Mouse (Mus musculus): ENCODE data around the gene Haghl. TPM values are rescaled to one million over a fixed set of nuclear protein-coding genes. Genes with fewer than 3 reads are reported as not detected.
A peak's percentile ranks its signal among the peaks of the same experiment; 100 is the strongest.

Gene Haghl
- polyA plus RNA-seq, 1 experiment = 0.59 TPM

GRCm38 (mm10) chr17:25794197-25794596 is 8.7 kb upstream of the Haghl start:
- TF ChIP-seq GATA1 (IDR thresholded peaks at IDR 0.05; ENCODE audit: low read length) (no peak), TAL1 (IDR thresholded peaks at IDR 0.05; ENCODE audit: low read length) (no peak)
- H3K4me1 ChIP-seq (ENCODE audit: control insufficient read depth) = peaks cover 68% of the 10 kb centered on the region
- no peak overlapping the region for H3K4me3 ChIP-seq (replicated peaks)
- H3K9me3 ChIP-seq (ENCODE audit: control insufficient read depth, low read length) = no peaks in the 10 kb centered on the region
- peaks cover 21% of the 10 kb centered on the region for H3K36me3 ChIP-seq (ENCODE audit: control insufficient read depth)
- no peaks in the 10 kb centered on the region; the same call in 1 of the 2 replicates for H3K27me3 ChIP-seq (ENCODE audit: control insufficient read depth)

GRCm38 (mm10) chr17:25792615-25793014 is 7.1 kb upstream of the Haghl start, which contains the start of gene Fam173a:
Gene Fam173a (minus strand): TSS chr17:25792901.
- Histone ChIP-seq H3K4me3 (replicated peaks) (peak within 1 kb of the TSS; percentile 87), H3K9me3 (ENCODE audit: control insufficient read depth, low read length) (no peaks in the 10 kb centered on the region), H3K27me3 (ENCODE audit: control insufficient read depth) (no peaks in the 10 kb centered on the region), H3K4me1 (ENCODE audit: control insufficient read depth) (peaks cover 67% of the 10 kb centered on the region), H3K36me3 (ENCODE audit: control insufficient read depth) (peaks cover 35% of the 10 kb centered on the region)
- no peak for TF ChIP-seq TAL1 (IDR thresholded peaks at IDR 0.05; ENCODE audit: low read length)
- TF ChIP-seq GATA1 (IDR thresholded peaks at IDR 0.05; ENCODE audit: low read length) = no peak

- H3K9me3 ChIP-seq (ENCODE audit: control insufficient read depth, low read length) = no peaks in the 10 kb centered on the region
- H3K27me3 ChIP-seq (ENCODE audit: control insufficient read depth) = no peaks in the 10 kb centered on the region
- peak overlapping the region; percentile 87 for H3K4me3 ChIP-seq (replicated peaks)
- peaks cover 61% of the 10 kb centered on the region for H3K4me1 ChIP-seq (ENCODE audit: control insufficient read depth)
- TF ChIP-seq TAL1 (IDR thresholded peaks at IDR 0.05; ENCODE audit: low read length) (no peak), GATA1 (IDR thresholded peaks at IDR 0.05; ENCODE audit: low read length) (no peak; the same call in 1 of the 2 replicates)
- peaks cover 41% of the 10 kb centered on the region for H3K36me3 ChIP-seq (ENCODE audit: control insufficient read depth)
Measured at GRCm38 (mm10) chr17:25791843-25792527, 6.5 kb upstream of the Haghl start.

- H3K36me3 ChIP-seq (ENCODE audit: control insufficient read depth) = peaks cover 45% of the 10 kb centered on the region
- no peaks in the 10 kb centered on the region for H3K27me3 ChIP-seq (ENCODE audit: control insufficient read depth)
- peak overlapping the region; percentile 87 for H3K4me3 ChIP-seq (replicated peaks)
- no peaks in the 10 kb centered on the region for H3K9me3 ChIP-seq (ENCODE audit: control insufficient read depth, low read length)
- H3K4me1 ChIP-seq (ENCODE audit: control insufficient read depth) = peaks cover 61% of the 10 kb centered on the region
- TF ChIP-seq GATA1 (IDR thresholded peaks at IDR 0.05; ENCODE audit: low read length) (no peak), TAL1 (IDR thresholded peaks at IDR 0.05; ENCODE audit: low read length) (no peak)
Measured at GRCm38 (mm10) chr17:25791320-25791842, 5.9 kb upstream of the Haghl start.

- Histone ChIP-seq H3K27me3 (ENCODE audit: control insufficient read depth) (no peaks in the 10 kb centered on the region), H3K36me3 (ENCODE audit: control insufficient read depth) (peaks cover 59% of the 10 kb centered on the region), H3K9me3 (ENCODE audit: control insufficient read depth, low read length) (no peaks in the 10 kb centered on the region), H3K4me3 (replicated peaks) (no peak overlapping the region), H3K4me1 (ENCODE audit: control insufficient read depth) (peaks cover 40% of the 10 kb centered on the region)
- TF ChIP-seq GATA1 (IDR thresholded peaks at IDR 0.05; ENCODE audit: low read length) (no peak), TAL1 (IDR thresholded peaks at IDR 0.05; ENCODE audit: low read length) (no peak)
Measured at GRCm38 (mm10) chr17:25786781-25787504, 1.5 kb upstream of the Haghl start.

- H3K4me1 ChIP-seq (ENCODE audit: control insufficient read depth) = peaks cover 34% of the 10 kb centered on the region
- TF ChIP-seq GATA1 (IDR thresholded peaks at IDR 0.05; ENCODE audit: low read length) = no peak
- no peak for TF ChIP-seq TAL1 (IDR thresholded peaks at IDR 0.05; ENCODE audit: low read length)
- no peaks in the 10 kb centered on the region for H3K27me3 ChIP-seq (ENCODE audit: control insufficient read depth)
- H3K4me3 ChIP-seq (replicated peaks) = peak within 1 kb of the TSS; percentile 82
- peaks cover 65% of the 10 kb centered on the region for H3K36me3 ChIP-seq (ENCODE audit: control insufficient read depth)
- no peaks in the 10 kb centered on the region for H3K9me3 ChIP-seq (ENCODE audit: control insufficient read depth, low read length)
Measured at GRCm38 (mm10) chr17:25786280-25786679, 807 bp upstream of the Haghl start, which contains the start of gene Ccdc78. Gene Ccdc78 (plus strand): TSS chr17:25786580.

- TF ChIP-seq TAL1 (IDR thresholded peaks at IDR 0.05; ENCODE audit: low read length) = no peak
- no peak for TF ChIP-seq GATA1 (IDR thresholded peaks at IDR 0.05; ENCODE audit: low read length)
- H3K4me3 ChIP-seq (replicated peaks) = no peak overlapping the region
- peaks cover 25% of the 10 kb centered on the region for H3K4me1 ChIP-seq (ENCODE audit: control insufficient read depth)
- H3K27me3 ChIP-seq (ENCODE audit: control insufficient read depth) = no peaks in the 10 kb centered on the region
- peaks cover 72% of the 10 kb centered on the region for H3K36me3 ChIP-seq (ENCODE audit: control insufficient read depth)
- no peaks in the 10 kb centered on the region for H3K9me3 ChIP-seq (ENCODE audit: control insufficient read depth, low read length)
Measured at GRCm38 (mm10) chr17:25783861-25784574, 1.5 kb downstream of the Haghl start.

- no peak overlapping the region for H3K4me3 ChIP-seq (replicated peaks)
- H3K27me3 ChIP-seq (ENCODE audit: control insufficient read depth) = no peaks in the 10 kb centered on the region
- no peaks in the 10 kb centered on the region for H3K9me3 ChIP-seq (ENCODE audit: control insufficient read depth, low read length)
- H3K4me1 ChIP-seq (ENCODE audit: control insufficient read depth) = peaks cover 25% of the 10 kb centered on the region
- TF ChIP-seq GATA1 (IDR thresholded peaks at IDR 0.05; ENCODE audit: low read length) = no peak
- peaks cover 73% of the 10 kb centered on the region for H3K36me3 ChIP-seq (ENCODE audit: control insufficient read depth)
Measured at GRCm38 (mm10) chr17:25783086-25783485, 2.4 kb downstream of the Haghl start.

Data from erythroblast, embryonic 14.5 days (primary cell).